Mouse (Mus musculus): ENCODE measurements around the gene Gnb2.

Gene Gnb2

DNA sequence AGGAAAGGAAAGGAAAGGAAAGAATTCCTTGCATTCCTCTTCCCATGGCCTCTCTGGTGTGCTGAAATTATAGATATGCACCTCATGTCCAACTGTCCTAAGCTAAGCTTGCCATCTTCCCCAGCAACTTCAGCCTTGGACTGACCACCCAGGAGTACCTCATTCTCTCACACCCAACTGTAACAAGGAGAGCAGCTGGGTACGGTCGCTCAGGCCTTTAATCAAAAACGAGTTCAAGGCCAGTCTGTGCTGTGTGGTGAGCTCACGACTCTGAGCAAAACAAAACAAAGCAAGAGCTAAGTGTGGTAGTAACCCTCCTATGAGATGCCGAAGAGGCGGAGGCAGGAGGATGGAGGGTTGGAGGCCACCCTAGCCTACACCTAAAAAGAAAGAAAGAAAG is 7.7 kb upstream of the Gnb2 start:
- no peak for DNase-seq (ENCODE audit: low spot score in 2 of 2)

DNA sequence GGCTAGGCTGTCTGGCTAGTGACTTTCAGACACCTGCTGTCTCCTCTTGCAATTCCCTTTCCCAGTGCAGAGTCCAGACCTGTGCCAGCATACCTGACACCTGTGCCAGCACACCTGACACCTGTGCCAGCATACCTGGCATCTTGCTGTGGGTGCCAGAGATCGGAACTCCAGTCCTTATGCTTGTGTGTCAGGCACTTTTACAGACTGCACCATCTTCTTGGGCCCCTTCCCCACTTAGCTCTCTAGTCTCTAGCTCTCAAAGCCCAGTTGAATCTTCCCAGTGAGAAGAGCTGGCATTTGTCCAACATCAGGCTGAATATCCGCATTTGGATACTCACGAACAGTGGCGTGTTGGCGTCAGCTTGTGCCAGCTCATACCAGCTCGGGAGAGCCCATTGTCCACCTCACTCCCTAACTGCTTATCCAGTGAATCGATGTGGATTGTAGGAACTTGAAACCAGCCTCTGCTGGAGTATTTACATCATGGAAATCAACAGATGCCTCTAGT is 6.0 kb upstream of the Gnb2 start:
- DNase-seq (ENCODE audit: low spot score in 2 of 2): no peak

DNA sequence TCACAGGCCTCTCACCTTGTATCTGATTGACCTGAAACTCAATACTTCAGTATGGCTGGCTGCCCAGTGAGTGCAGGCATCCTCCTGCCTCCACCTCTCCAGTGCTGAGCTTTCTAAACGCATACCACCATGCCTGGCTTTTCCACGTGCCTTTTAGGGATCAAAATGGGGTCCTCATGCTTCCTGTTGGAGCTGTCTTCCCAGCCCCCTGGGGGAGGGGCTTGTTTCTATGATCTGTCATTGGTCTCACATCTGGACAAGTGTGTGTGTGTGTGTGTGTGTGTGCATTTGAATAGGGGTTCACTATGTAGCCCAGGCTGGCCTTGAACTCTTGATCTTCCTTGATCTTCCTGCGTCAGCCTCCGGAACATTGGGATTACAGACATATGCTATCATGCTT is 4.2 kb upstream of the Gnb2 start:
- DNase-seq (ENCODE audit: low spot score in 2 of 2): no peak

DNA sequence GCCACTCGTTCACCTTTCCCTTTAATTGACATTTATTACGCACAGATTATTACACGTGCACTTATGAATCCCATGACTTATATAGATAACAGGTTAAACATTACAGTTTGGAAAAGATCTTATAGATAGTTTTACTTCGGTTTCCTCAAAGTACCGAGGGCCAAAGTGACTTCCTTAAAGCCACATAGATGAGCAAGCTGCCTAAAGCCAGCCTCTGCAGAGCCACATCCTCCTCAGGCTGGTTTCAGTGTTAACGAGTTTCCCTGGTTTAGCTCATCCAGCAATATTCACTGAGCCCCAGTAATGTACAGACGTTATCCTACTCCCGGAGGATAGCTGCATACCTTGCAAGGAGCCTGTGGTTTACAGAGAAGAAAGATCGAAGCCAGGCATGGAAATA is 2.0 kb upstream of the Gnb2 start:
- no peak for DNase-seq (ENCODE audit: low spot score in 2 of 2)

DNA sequence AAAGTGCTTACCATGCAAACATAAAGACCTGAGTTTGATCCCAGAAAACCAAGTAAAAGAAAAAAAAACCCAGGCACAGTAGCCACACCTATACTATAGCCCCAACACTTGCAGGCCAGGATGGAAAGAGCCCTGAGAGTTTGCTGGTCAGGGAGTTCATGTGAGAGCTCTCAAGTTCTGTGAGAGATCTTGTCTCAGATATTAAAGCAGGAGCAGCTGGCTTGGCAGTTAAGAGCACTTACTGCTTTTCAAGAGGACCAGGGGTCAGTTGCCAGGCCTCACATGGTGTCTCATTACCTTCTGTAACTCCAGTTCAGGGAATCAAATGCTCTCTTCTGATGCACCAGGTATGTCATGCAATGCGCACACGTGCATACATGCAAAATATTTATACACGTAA is 1.5 kb upstream of the Gnb2 start:
- DNase-seq (ENCODE audit: low spot score in 2 of 2): no peak

DNA sequence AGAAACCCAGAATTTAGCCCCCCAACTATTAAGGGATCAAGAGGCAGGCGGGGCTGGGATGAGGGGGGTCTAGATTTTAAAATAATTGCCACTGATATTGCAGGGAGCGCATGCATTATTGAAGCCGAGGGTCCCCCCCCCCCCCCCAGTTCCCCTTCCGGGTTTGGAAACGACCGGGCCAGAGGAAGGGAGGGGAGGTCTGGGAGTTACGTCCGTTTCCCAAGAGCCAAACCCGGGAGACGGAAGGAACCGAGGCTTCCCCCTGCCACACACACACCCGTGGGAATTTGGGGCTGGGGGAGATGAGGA is 548 bp downstream of the Gnb2 start:
- no peak for DNase-seq (ENCODE audit: low spot score in 2 of 2)

DNA sequence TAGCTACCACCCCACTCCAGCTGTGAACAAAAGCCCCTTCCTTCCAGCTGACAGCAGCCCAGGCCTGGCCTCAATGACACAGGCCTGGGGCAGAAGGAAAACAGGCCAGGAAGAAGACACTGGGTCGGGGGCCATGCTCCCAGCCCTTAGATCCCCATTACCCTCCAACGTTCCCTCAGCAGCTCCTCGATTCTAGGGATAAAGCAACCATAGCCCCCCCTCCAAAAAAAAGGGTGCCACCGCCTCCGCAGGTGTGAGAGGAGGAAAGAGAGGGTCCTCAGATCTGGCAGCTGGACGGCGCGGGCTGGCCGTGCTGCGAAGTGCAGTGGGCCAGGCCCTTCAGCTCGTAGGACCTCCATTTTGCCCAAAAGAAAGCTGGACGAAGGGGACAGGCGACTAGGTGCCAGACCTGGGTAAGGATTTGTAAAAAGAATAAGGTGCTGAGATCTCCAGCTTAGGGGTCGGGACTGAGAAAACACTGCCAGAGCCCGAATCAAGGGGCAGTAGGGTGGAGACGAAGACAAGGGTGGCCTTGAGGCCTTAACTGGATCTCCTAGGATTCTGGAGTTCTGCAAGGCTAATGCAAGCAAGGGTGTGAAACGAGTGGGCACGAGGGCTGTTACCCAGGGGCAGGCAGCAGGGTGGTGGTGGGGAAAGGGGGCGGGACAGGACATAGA is 1.0 kb downstream of the Gnb2 start:
- no peak for DNase-seq (ENCODE audit: low spot score in 2 of 2)

DNA sequence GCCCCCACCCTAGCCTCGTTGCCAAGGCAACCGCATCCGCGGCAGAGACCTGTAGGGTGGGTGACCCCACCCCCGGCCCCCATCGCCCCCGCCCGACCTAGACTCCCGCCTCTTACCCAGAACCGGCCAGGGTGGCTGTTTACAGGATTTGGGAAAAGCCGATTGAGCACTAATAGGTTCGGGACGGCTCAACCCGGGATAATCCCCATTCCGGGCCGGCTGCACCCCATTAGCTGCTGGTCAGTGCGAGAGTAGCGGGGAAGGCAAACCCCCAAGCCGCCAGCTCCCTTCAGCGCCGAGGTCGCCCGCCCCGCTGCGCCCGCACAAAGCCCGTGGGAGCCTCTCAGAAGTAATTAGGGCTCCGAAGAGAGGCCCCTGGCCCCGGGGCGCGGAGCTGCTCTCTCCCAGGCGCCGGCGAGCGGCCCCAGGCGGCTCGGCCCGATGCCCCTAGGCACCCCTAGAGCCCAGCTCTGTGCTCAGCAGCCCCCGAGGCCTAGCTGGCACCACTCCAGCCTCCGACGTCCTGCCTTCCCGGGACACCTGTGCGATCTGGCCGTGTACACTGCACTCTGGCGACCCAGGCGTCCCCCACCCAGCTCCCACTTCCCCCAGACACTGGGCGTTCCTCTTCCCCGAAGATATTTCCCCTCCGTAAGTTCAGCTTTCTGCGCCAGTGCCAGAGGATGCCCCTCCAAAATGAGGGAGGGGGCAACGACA is 1.7 kb downstream of the Gnb2 start:
- peak in 1 of 2 experiments; percentile 54 for DNase-seq (ENCODE audit: low spot score in 2 of 2)

DNA sequence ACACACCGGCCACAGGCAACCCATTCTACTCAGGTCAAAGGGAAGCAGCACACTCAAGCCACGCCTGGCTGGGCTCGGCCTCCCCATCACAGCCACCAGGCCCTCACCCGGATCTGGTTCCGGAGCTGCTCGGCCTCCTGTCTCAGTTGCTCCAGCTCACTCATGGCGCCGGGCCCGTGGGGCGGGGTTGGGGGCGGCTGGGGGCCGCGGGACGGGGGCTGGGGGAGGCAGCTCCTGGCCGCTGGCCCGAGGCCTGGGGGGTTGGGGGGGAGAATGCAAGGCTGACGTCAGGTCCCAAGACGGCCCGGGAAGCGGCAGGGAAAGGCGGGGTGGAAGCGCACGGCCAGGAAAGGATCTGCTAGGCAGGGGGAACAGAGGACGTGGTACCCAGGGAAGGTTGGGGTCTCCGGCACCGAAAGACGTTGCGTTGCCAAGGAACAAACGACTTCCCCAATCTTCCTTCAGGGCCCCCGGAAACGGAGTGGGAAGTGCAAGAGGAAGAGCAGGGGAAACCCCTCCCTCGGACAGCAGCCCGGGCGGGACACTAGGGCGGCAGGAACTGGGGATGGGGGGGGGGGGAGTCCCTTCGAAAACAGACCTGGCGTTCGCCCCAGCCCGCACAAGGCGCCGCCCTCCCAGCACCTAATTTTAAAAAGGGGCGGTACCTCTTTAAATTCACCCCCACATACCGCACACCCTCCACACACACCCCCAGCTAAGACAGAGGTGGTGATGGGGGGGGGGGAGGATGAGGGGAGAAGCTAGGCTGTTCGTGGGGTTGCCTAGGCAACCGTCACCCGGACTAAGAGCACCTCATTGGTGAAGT is 2.5 kb downstream of the Gnb2 start:
- DNase-seq (ENCODE audit: low spot score in 2 of 2): no peak

DNA sequence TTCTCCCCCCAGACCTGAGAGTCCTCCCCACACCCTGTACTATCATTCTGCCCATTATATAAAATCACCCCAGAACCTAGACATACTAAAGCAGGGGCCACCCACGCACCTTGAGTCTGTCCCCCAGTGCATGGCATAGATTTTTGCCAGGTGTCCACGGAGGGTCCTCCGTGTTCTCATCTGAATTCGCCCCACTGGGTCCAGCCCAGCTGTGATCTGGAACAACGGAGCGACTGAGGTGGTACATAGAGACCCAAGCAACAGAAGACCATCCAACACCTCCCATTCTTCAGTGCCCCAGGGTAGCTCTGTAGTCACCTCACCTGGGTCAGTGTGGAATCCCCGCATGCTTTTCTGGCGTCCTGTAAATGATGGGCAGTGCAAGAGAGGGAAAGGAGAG is 3.2 kb downstream of the Gnb2 start:
- no peak for DNase-seq (ENCODE audit: low spot score in 2 of 2)

DNA sequence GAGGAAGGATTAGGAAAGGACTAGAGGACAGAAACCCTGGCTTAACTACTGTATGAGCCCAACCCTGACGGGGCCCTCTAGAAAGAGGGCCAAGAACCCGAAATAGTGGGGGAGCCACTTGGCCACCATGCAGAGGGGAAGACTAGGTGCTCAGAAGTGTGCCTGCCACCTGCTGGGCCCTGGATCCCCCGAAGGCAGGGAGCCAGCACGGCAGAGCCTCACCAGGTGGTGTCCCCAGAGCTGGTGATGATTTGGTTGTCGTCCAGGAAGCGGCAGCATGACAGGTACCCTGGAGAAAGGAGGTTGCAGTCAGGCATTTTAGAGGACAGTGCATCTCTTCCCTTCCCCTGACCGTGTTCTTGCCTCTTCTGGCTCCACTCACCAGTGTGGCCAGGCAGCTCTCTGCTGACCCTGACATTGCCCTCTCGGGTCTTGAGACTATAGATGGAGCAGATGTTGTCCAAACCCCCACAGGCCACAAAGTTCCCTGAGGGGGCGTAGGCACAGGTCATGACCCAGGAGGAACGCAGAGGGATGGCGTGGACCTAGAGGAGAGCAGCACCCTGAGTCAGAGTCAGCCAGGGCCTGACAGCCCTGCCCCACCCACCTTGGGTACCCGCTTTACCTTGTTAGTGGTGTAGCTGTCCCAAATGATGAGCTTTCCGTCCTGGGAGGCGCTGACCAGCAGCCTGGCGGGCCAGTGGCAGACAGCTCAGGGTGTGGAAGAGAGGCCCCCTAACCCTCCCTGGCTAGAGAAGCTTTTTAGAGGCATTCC is 3.9 kb downstream of the Gnb2 start:
- no peak for DNase-seq (ENCODE audit: low spot score in 2 of 2)

DNA sequence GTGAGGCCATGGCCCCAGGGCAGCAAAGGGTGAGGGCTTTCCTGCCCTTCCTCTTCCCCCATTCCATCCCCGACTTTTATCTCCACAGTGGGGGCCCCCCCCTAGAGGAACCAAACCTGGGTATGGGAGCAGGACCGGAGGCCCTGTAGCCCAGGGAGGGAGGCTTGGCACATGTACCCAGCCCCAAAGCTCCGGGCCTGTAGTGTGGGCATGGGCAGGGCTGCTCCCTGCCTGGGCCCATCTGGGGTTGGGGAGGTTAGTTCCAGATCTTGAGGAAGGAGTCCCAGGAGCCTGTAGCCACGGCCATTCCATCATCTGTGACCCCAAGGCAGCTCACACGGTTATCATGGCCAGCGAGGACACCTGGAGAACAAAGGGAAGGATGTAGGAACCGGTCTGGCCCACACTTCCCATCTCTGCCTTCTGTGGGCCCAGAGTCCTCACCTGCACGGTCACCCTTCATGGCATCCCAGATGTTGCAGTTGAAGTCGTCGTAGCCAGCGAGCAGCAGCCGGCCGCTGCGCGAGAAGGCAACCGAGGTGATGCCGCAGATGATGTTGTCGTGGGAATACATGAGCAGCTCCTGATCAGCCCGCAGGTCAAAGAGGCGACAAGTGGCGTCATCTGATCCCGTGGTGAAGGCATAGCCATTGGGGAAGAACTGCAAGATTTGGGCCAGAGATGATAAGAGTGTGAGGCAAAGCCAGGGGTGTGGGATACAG is 4.9 kb downstream of the Gnb2 start:
- no peak for DNase-seq (ENCODE audit: low spot score in 2 of 2)

DNA sequence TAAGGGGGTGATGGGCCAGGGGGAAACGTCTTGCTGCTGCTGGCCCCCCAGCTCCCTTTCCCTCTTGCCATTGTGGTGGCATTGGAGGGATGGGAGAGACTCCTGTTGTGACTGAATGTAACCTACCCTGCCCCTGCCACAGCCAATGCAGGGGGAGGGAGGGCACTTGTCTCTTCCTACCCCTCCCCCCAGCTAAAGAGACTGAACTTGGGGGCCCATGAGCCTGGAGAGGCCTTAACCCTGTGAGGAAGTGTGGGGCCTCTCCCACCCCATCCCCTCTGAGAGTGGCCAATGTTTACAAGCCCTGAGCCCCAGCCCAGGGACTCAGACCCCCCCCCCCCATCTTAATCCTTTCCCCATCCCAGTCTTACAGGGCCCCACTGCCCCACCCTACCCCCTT is 5.9 kb downstream of the Gnb2 start:
- DNase-seq (ENCODE audit: low spot score in 2 of 2): no peak

DNA sequence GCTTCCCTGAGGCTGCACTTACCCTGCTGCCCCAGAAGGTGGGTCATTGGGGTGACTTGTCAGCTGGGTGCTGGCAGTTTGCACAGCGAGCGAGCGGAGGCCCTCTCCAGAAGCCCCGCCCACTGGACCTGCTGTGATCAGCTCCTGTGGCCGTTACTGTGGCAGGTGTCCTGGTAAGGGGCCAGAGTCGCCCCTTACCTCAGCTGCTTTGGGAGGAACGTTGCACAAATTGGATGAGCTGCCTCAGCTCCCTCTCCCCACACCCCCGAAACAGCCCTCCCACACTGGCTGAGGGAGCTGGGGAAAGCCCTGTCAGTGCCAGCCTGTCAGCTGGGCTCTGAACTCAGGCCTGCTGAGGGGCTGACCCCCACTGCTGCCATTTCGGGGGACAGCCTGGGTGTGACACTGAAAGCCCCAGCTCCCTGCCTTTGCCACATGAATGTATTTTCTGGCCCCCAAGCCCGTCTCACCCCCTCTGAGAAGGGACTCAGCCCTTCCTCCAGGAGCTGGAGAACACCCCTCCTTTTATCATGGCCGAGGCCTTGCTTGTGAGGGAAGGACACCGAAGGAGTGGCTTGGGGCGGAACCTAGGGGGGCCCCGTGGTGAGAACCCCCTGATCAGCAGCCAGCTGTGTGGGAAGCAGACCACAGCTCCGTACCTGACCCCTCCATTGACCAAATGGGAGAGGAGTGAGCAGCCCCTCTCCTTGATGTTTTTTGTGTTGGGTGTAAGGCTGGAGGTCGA is 6.9 kb downstream of the Gnb2 start:
- no peak for DNase-seq (ENCODE audit: low spot score in 2 of 2)

DNA sequence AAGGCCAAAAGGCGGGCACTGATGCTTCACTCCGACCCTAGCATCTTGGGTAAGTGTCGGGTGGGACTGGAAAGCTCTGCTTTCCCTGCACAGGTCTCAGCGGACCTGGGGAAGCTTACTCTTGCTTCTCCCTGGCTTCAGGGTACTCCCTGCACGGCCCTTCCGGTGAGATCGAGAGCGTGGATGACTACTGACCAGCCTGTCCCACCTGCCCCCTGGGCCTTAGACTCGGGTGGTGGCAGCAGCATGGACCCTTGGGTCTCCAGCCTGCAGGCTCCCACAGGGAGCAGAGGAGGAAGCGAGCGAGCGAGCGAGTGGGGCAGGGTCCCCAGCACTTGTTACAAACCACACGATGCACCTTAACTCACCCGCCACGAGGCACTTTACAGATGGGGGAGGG is 7.8 kb downstream of the Gnb2 start:
- DNase-seq (ENCODE audit: low spot score in 2 of 2): no peak

DNA sequence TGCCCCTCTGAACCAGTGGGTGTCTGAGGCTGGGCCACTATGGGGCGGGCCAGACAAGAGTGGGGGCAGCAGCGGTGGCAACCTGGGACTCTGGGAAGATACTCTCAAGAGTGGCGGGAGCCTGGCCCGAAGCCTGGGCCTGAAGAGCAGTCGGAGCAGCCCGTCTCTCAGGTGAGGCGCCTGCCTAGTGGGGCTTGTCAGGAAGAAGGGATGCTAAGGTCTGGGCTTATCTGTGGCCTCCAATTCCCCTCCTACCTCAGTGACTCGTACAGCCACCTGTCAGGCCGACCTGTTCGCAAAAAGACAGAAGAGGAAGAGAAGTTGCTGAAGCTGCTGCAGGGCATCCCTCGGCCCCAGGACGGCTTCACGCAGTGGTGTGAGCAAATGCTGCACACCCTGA is 8.6 kb downstream of the Gnb2 start:
- DNase-seq (ENCODE audit: low spot score in 2 of 2): no peak

DNA sequence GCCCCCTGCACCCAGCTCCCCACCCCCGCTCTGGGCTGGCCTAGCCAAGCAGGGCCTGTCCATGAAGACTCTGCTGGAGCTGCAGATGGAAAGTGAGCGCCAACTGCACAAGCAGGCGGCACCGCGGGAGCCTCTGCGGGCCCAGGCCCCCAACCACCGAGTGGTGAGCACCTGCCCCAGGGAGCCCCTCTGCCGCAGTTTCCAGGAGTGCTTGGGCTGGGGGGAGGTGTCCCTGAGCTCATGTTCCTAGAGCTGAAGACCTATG is 9.1 kb downstream of the Gnb2 start:
- no peak for DNase-seq (ENCODE audit: low spot score in 2 of 2)

DNA sequence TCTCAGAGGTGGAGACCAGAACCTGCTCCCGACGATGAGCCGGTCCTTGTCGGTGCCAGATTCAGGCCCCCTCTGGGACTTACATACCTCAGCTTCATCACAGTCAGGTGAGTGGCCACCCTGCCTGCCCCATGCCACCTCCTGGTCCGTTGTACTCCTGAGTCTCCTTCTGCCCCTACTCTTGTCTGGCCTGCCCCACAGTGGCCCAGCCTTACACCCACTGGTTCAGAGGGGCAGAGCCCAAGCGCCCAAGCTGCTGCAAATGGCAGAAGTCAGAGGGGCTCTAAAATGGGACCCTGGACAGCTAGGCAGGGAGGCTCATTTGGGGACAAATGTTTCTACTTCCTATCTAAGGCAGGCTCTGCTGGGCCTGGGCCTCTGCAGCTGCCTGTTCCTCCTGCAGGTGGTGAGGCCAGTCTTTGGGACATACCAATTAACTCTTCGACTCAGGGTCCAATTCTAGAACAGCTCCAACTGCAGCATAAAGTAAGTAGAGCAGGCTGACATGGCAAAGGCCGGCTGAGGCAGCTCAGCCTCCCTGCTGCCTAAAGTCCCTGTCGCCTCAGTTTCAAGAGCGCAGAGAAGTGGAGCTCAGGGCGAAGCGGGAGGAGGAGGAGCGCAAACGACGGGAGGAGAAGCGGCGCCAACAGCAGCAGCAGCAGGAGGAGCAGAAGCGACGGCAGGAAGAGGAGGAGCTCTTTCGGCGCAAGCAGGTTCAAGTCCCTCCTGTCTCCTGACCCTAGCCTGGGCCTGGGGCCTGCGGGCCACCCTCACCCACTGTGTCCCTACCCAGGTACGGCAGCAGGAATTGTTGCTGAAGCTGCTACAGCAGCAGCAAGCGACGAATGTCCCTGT is 9.7 kb downstream of the Gnb2 start:
- DNase-seq (ENCODE audit: low spot score in 2 of 2): no peak

DNA sequence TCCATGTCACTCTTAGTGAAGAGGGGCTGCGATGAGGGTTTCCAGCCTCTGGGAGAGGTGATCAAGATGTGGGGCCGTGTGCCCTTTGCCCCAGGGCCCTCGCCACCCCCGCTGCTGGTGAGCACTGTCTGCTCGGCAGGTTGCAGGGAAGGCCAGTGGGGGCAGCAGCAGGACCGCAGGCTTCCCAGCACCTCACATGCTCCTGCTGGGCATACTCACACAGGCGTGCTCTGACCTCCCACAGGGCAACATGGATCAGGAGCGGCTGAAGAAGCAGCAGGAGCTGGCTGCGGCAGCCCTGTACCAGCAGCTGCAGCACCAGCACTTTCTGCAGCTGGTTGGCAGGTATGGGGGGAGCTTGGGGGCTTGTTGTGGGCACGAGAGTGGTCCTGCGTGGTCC is 10.6 kb downstream of the Gnb2 start:
- no peak for DNase-seq (ENCODE audit: low spot score in 2 of 2)

DNA sequence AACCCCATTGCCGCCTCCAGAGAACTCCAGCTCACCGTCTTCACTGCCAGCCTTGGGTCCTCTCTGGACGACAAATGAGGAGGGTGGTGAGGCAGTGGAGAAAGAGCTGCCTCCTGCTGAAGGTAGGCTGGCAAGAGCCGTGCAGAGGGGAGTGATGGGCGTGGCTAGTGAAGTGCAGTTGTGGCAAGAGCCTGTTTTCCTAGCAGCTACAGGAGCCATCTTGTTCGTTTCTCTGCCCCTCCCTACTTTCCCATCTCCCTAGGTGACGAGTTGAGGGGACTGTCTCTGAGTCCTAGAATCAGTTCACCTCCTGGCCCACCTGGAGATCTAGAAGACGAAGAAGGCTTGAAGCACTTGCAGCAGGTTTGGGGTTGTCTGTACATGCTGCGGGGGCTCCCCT is 11.4 kb downstream of the Gnb2 start:
- DNase-seq (ENCODE audit: low spot score in 2 of 2): no peak

All from frontal cortex, postnatal 25 days (tissue).